18 mouse cellular contexts compared by ENCODE assay signal in the genomic region with DNA sequence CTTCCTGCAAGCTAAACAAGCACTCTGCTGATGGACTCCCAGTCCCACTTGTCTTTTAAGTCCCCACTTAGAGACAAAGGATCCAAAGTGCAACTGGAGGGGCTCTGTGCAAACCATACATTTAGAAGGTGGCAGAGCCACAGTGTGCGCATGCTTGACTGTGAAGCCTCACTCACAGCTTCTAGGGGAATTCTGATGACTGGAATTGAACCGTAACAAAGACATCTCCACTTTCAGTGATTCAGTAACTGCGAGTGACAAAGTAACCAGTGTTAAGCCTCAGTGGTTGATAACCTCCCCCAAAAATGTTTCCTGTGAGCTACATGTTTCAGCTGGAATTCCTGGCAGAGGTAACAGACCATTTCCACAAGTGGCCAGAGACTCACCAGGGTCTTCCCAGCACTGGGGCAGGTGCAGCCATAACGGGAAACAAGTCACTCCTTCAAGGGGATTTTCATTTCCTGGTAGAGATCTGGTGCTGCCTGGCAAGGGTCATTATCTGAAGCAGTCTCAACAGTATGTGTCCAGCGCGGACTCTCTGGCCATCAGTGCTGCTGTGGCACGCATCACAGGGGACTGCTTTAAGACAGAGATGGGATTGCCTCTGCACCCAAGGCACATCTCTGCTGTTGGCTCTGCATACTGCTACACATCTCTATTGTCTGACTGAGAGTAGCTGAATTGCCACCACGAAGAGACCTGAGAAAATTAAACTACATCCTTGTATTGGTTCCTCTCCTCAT. TPM values are rescaled to one million over a fixed set of nuclear protein-coding genes. Genes with fewer than 3 reads are reported as not detected.
"Had no signal": no experiment of that assay in that cellular context is flagged by ENCODE, and none has a peak within 500 bp of the region (broad histone marks: within the 10 kb centered on the region; RNA-seq: fewer than 3 reads in every experiment).

No protein-coding gene starts in this region.

- H3K4me2 ChIP-seq: intestine, embryonic 15.5 days; limb, embryonic 12.5 days; limb, embryonic 15.5 days; liver, embryonic 11.5 days; lung, embryonic 15.5 days; midbrain, embryonic 11.5 days had no signal

- ATAC-seq: intestine, embryonic 15.5 days; liver, postnatal 0 days had no signal

- H3K9ac ChIP-seq: intestine, embryonic 15.5 days; limb, embryonic 12.5 days; limb, embryonic 15.5 days; liver, embryonic 14.5 days; liver, postnatal 0 days; lung, embryonic 15.5 days had no signal

- H3K27me3 ChIP-seq: intestine, embryonic 15.5 days; limb, embryonic 12.5 days; limb, embryonic 15.5 days; lung, embryonic 15.5 days had no signal

- H3K9me3 ChIP-seq: intestine, embryonic 15.5 days; limb, embryonic 15.5 days; lung, embryonic 15.5 days had no signal

- H3K36me3 ChIP-seq: intestine, embryonic 15.5 days; limb, embryonic 12.5 days; limb, embryonic 15.5 days; lung, embryonic 15.5 days had no signal

- H3K4me1 ChIP-seq: intestine, embryonic 15.5 days; limb, embryonic 15.5 days; lung, embryonic 15.5 days had no signal

- DNase-seq: left cerebral cortex, postnatal 4 days; liver, postnatal 0 days; lung, postnatal 10 days; lung, postnatal 4 days; midbrain, embryonic 14.5 days; thymus, adult 18-20 months; thymus, postnatal 14 days; thymus, postnatal 4 days had no signal

- H3K27ac ChIP-seq: intestine, embryonic 15.5 days; limb, embryonic 12.5 days; limb, embryonic 15.5 days; liver, embryonic 14.5 days; lung, embryonic 15.5 days had no signal

- H3K4me3 ChIP-seq: intestine, embryonic 15.5 days; limb, embryonic 12.5 days; limb, embryonic 15.5 days; lung, embryonic 15.5 days had no signal

RNA-seq across cellular contexts. Expression of a gene that starts 28.7 kb away (rescaled TPM):
- polyA plus RNA-seq: limb, embryonic 12.5 days; midbrain, embryonic 11.5 days; midbrain, embryonic 14.5 days; neural tube, embryonic 11.5 days; neural tube, embryonic 14.5 days; spleen, adult 2 months had no signal
